In the genomic region with DNA sequence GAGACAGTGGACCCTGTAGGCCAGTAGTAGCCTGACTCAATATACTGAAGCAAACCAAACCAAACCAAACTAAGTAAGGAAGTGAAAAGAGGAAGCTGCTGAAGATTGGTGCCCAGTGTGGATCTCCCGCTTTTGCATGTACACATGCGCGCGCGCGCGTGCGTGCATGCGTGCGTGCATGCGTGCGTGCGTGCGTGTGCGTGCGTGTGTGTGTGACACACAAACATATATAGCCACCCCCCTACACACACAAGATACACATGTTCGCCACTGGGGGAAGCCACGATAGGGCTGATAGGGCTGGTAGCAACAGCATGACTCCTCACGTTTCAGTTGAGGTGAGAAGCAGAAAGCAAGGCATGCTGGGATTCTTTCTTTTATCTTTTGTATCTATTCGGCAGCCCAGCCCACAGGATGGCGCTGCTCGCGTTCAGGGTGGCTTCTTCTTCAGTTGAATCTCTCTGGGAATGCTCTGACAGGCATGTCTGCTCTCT, we compare ENCODE assay signal across 7 mouse cellular contexts. TPM values are rescaled to one million over a fixed set of nuclear protein-coding genes. Genes with fewer than 3 reads are reported as not detected.
A peak's percentile ranks its signal among the peaks of the same experiment; 100 is the strongest.
DNase-seq lines count a peak whose midpoint lies in the region; ATAC-seq and TF ChIP-seq lines count a peak whose summit lies in the region.

No protein-coding gene starts in this region.

- DNase-seq in thymus, postnatal 14 days = peak; percentile 15
- no peak for DNase-seq in thymus, postnatal 36 days
- DNase-seq in cerebellum, adult 2 months = peak; percentile 51 to 55
- DNase-seq in liver, embryonic 13.5 days = peak; percentile 50
- DNase-seq in gastrocnemius, postnatal 4 days (ENCODE audit: low spot score in 2 of 2) = no peak

- no peak for TF ChIP-seq POLR2A in cerebellum, adult 2 months (IDR thresholded peaks at IDR 0.05; ENCODE audit: borderline replicate concordance, insufficient read depth, low read length)

- no peaks in the 10 kb centered on the region for H3K9me3 ChIP-seq in liver, embryonic 13.5 days (replicated peaks)
- no peaks in the 10 kb centered on the region for H3K9me3 ChIP-seq in neural tube, embryonic 14.5 days (ENCODE audit: control insufficient read depth, low read length)

- H3K4me1 ChIP-seq in cerebellum, adult 2 months (ENCODE audit: control insufficient read depth, insufficient read depth, low read length) = no peaks in the 10 kb centered on the region
- H3K4me1 ChIP-seq in liver, embryonic 13.5 days (replicated peaks) = peaks cover 10% of the 10 kb centered on the region
- no peaks in the 10 kb centered on the region; the same call in 1 of the 2 replicates for H3K4me1 ChIP-seq in neural tube, embryonic 14.5 days (ENCODE audit: control insufficient read depth, insufficient read depth, low read length)

- no peak overlapping the region for H3K27ac ChIP-seq in cerebellum, adult 2 months (ENCODE audit: insufficient read depth, low read length)
- H3K27ac ChIP-seq in liver, embryonic 13.5 days = no peak overlapping the region
- no peak overlapping the region for H3K27ac ChIP-seq in neural tube, embryonic 14.5 days (ENCODE audit: low read depth, low read length)

- no peaks in the 10 kb centered on the region for H3K27me3 ChIP-seq in cerebellum, adult 2 months (ENCODE audit: control insufficient read depth, insufficient read depth, low read length)
- H3K27me3 ChIP-seq in liver, embryonic 13.5 days = peaks cover 36% of the 10 kb centered on the region
- no peaks in the 10 kb centered on the region for H3K27me3 ChIP-seq in neural tube, embryonic 14.5 days (ENCODE audit: control insufficient read depth, insufficient read depth, low read length)

- 32% methylated on average over 23 of the region's 23 CpGs for WGBS in cerebellum, adult 2 months
- WGBS in liver, embryonic 13.5 days (ENCODE audit: insufficient replicate concordance) = 19% methylated on average over 23 of the region's 23 CpGs
- 32% methylated on average over 23 of the region's 23 CpGs for WGBS in neural tube, embryonic 14.5 days

- no peak overlapping the region; the same call in 1 of the 2 replicates for H3K9ac ChIP-seq in liver, embryonic 13.5 days
- no peak overlapping the region for H3K9ac ChIP-seq in neural tube, embryonic 14.5 days (replicated peaks; ENCODE audit: low read depth, low read length)

- peak; percentile 76 to 81 for ATAC-seq in hematopoietic stem cell, adult 5-6 weeks (replicated peaks in 1 of 2; ENCODE audit: insufficient read depth in 1 of 2, low FRiP score in 2 of 2, low TSS enrichment in 1 of 2, low read depth in 1 of 2, poor library complexity in 2 of 2, severe bottlenecking in 2 of 2)
- ATAC-seq in liver, embryonic 13.5 days (ENCODE audit: low read depth) = peak; percentile 68
- 0 out of 2 replicates have a peak, but pooled peaks have one; percentile 9 for ATAC-seq in neural tube, embryonic 14.5 days (ENCODE audit: low read depth)

- no peaks in the 10 kb centered on the region for H3K36me3 ChIP-seq in liver, embryonic 13.5 days
- H3K36me3 ChIP-seq in neural tube, embryonic 14.5 days (ENCODE audit: control insufficient read depth, insufficient read depth, low read length) = no peaks in the 10 kb centered on the region

- H3K4me3 ChIP-seq in cerebellum, adult 2 months (replicated peaks; ENCODE audit: insufficient read depth, low read depth, low read length) = peak overlapping the region; percentile 54
- peak overlapping the region; percentile 33 for H3K4me3 ChIP-seq in liver, embryonic 13.5 days (replicated peaks)
- H3K4me3 ChIP-seq in neural tube, embryonic 14.5 days (ENCODE audit: low read depth, low read length) = no peak overlapping the region

- peak; percentile 84 for TF ChIP-seq CTCF in cerebellum, adult 2 months (IDR thresholded peaks at IDR 0.05; ENCODE audit: borderline replicate concordance, insufficient read depth, low read depth, low read length)

- H3K4me2 ChIP-seq in liver, embryonic 13.5 days = peak overlapping the region; percentile 53
- H3K4me2 ChIP-seq in neural tube, embryonic 14.5 days (ENCODE audit: low read depth, low read length) = no peak overlapping the region

RNA-seq across cellular contexts. Expression of a gene that starts 6.4 kb away (rescaled TPM):
- polyA plus RNA-seq in cerebellum, adult 2 months (2012; rRNA removed) = 118 and 126 TPM in 2 replicates
- 4.0 and 6.4 TPM in 2 replicates for total RNA-seq in hematopoietic stem cell, adult 5-6 weeks (2017)
- 2.2 and 2.3 TPM in 2 replicates for polyA plus RNA-seq in liver, embryonic 13.5 days (2015; fragmentation: Nextera tagmentation; extraction: Ambion mirVana)
- polyA plus RNA-seq in neural tube, embryonic 14.5 days (2014; fragmentation: Nextera tagmentation; extraction: Ambion mirVana) = 201 and 209 TPM in 2 replicates
- 10 to 100 TPM; 28.9 to 34.5 TPM for total RNA-seq in gastrocnemius, postnatal 4 days (2021)

Comparison
In these comparisons a context has a peak if more than half of its experiments do, and no peak if none do; other contexts are left out.
1. DNase-seq: peak in thymus, postnatal 14 days (single experiment), cerebellum, adult 2 months (2 of 2) and liver, embryonic 13.5 days (single experiment); none in thymus, postnatal 36 days (0 of 2) and gastrocnemius, postnatal 4 days (0 of 2).
2. ATAC-seq: peak in every context shown above with its lines; median percentile 78 in hematopoietic stem cell, adult 5-6 weeks; 68 in liver, embryonic 13.5 days; 9 in neural tube, embryonic 14.5 days.
3. RNA of a gene that starts 6.4 kb away (polyA plus RNA-seq): 201 to 209 TPM in neural tube, embryonic 14.5 days and 118 to 126 TPM in cerebellum, adult 2 months; 2.2 to 2.3 TPM in liver, embryonic 13.5 days; every median in the first group is over 10 times any median in the second.